Mouse (Mus musculus): ENCODE results near the gene Ppp1r35.

Ppp1r35 gene

DNA sequence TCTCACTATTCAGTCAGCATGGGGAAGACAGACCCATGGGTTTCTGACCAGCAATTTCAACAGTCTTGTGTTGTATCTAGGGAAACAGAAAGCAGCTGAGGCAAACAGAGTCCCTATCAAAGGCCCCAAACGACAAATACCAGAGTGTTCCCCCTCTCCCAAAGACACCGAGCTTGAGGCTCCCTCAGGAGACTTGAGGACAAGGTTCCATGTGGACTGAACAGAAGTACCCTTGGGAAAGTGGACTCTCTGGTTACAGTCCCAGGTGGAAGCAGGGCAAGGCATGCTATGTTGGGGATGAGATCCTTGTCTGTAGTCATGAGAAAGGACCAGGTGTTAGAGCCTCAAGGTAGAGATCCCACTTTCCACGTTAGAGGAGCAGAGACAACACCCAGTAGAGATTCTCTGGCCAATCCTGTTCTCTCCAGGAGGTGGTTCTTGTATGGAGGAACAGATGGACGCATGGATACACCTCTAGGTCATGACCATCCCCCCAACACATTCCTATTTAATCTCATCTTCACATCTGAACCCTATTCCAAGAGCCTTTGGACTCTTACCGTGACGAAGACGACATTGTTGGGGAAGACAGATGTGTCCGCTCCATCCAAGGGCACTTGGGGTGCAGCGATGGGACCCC, 5.4 kb downstream of the Ppp1r35 start:
- DNase-seq: no peak

DNA sequence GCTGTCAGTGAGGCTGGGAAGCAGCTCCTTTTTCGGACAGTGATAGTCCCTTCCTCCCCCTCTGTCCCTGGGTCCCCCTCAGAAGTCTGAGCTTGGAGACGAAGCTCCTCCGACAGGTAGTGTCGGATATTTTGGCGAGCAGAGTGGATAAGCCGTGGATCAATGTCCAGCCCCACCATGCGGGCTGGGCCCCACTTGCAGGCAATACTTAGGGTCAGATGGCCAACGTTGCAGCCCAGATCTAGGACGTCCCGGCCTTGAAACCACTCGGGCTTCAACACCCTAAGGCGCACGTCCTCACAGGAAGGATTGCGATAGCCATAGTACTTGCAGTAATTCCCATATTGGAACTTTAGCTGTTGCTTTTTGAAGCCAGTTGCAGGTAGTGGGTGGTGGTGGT, 5.9 kb downstream of the Ppp1r35 start:
- DNase-seq: no peak

DNA sequence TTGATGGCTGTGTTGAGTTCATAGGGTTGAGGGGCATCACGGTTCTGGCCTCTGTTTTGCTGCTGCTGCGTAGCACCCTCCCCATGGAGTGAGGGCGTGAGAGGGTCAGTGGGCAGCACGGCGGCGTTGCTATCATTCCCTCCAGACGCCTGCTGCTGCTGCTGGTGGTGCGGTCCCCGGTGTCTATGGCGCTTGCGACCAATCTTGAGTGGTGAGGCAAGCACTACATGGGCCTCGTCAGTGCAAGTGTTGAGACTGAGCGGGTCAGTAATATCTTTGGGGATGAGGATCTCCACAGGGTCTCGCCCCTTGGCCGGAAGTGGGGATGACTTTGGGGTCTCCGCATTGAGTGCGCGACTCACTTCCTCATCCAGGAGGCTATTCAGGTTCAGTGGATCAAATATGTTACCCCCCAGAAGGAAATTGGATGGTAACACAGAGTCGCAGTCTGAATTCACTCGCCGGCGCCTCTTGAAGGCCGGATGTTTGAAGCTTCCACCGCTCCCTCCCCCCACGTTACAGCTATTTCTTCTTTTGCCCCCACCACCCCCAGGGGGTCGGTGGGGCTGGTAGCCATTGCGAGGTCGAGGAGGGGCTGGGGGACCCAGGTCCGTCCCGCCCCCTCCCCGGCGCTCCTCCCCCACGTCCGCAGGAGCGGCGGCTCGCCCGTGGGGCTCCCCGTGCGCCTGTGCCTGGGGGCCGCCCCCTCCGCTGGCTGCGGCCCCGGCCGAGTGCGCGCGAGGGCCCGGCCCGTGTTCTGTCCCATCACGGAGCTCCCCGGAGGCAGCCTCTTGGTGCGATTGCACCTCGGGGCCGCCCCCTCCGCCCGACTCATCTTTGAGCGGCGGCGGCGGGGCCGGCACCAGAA, 6.7 kb downstream of the Ppp1r35 start:
- DNase-seq: peak; percentile 61

DNA sequence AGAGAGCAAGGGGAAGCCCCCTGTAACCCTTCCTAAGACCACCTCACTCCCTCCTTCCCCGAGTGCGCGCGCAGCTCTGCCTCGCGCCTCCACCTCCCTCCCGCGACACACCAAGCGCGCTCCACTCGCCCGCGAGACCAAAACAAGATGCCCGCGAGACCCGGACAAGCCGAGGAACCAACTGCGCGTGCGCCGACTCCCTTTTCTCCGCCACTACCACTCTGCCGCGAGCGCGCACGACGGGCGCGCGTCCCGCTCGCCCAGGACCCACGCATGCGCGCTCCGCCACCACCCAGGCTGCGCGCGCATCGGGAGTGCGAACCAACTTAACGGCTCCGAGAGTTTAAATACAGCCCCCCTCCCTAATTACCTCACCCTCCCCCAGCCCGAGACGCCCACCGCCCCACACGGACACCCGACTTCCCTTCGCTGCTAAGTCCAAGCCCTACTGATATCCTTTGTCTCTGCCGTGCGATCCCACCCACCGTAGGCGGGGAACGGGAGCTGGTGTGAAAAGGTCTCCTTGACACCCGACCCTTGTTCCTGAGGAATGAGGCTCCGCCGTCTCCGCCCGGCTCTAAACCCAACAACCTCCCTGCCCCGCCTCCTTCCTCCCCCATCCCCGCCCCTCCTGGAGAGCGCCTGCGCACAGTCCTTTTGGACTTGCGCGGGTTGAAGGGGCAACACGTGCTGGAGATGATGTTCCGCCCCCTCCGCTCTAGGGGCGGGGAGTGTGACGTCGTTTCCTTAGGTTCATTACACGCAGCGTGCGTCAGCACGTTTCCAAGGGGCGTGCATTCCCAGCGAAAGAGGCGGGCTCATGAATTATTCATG, 7.7 kb downstream of the Ppp1r35 start:
- DNase-seq: peak; percentile 99

DNA sequence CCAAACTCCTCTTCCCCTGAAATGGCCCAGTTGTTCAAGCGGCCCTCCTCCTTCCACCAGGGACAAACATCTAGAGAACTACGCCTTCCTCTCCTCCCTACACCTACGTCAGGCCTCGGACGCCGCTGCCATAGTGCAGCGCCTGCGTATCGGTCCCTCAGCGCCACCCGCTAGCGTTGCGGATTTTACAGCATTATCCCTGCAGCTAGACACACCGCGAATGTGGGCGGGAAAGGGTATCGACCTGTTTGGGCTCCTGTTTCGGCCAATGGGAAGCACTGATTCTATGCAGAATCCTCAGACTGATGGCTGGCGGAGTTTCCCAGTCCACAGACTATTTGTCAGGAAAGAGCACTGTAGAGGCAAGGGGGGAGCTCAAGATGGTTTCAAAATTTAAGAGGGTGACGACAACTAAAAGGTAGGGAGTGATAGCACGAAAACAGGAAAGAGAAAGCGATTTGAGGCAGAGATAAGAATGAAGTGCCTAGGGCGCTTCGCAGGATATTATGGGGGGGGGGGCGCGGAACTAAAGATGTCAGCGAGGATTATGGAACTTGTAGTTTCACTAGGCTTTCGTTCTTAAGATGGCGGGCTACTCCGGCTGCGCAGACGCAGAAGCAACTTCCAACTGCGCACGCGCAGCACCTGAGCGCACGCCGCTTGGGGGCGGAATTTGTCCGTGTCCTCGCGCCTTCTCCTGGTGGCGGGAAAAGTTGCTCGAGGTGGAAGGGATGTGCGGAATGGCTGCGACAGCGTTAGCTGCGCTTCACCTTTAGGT, 8.7 kb downstream of the Ppp1r35 start, which contains the start of the genes Mepce and Zcwpw1:
Gene Mepce (minus strand): TSS at position 505 of the 778 bp plus-strand sequence.
Gene Zcwpw1 (plus strand): TSS at position 648 of the 778 bp plus-strand sequence.
- DNase-seq: peak; percentile 94

DNA sequence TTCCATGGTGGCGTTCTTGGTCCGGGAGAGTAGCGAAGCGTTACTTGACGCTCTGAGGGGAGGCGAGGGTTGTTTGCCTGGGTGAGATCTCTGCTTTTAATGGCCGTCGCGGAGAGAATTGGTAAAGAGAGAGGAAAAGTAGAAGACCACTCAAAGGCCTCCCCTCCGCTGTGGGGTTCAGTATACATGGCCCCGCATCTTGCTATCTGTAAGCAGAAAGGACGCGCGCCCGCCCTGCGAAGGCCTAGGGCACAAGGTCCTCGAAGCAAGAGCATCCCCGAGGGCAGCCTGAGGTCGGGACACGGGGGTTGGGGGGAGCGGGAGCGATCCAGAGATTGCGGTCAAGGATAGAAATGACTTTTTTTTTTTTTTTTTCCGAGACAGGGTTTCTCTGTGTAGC, 9.5 kb downstream of the Ppp1r35 start:
- DNase-seq: no peak

DNA sequence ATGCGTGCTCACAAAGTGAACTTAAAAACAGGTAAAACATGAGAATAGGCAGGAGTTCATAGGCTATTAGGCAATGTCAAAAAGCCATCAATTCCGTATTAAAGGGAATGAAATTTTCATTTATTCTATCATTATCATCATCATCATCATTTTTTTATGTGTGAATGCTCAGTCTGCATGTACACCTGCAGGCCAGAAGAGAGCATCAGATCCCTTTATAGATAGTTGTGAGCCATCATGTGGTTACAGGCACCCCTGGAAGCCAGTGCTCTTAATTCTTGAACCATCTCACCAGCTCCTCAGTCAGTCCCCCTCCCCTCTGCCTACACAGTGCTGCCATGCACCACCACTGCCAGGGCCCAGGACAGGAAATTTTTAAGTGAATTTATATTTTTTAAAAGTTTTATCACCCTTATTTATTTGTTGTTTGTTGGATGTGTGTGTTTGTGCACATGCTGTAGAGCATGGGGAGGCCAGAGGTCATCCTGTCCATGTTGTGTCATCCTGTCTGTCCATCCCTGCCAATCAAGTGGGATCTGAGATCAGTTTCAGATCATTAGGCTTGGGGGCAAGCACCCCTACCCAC, 10.4 kb downstream of the Ppp1r35 start:
- DNase-seq: no peak

DNA sequence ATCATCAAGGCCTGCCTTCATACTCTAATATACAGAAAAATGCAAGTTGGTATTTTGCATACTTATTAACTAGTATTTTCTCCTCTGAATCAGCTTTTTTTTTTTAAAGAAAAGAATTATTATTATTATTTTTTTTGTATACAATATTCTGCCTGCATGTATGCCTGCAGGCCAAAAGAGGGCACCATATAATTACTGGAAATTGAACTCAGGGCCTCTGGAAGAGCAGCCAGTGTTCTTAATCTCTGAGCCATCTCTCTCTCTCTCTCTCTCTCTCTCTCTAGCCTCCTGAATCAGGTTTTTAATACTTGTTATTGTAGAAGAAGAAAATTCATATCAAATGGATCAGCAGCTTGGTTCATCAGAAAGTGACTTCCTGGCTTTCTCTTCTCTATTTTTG, 12.9 kb downstream of the Ppp1r35 start:
- DNase-seq: no peak

DNA sequence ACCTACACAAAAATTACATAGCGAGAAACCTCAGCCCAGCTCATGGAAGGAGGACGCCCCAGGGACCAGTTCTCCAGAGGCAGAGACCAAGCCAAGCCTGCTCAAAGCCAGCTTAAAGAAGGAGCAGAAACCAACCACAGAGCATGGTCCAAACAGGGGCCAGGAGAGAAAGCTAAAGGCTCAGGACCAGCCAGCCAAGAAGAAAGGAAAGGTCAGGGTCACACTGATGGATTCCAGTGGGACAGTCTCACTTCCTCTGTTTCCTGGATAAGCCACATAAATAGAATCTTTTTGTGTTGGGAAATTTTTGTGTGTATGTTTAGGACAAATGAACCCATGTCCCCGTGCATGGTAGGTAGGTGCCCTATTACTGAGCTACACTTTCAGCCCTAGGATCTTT, 18.0 kb downstream of the Ppp1r35 start:
- DNase-seq: no peak

DNA sequence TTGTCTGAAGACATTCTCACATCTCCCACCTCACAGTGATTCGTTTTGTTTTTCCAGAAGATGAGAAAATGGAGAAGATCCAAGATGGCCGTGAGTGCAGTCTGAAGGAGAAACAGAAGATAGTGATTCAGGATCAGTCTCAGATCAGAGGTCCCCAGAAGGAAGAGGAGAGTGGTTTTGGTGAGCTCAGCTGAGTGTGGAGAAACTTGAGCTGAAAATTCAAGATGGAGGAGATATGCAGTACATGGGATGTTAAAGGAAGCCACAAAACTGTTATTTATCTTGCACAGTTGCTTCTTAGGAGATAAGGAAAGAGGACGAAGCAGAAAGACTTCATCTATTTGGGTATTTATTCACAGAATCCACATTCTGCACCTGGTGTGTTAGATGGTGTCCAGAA, 22.3 kb downstream of the Ppp1r35 start:
- no peak for DNase-seq

DNA sequence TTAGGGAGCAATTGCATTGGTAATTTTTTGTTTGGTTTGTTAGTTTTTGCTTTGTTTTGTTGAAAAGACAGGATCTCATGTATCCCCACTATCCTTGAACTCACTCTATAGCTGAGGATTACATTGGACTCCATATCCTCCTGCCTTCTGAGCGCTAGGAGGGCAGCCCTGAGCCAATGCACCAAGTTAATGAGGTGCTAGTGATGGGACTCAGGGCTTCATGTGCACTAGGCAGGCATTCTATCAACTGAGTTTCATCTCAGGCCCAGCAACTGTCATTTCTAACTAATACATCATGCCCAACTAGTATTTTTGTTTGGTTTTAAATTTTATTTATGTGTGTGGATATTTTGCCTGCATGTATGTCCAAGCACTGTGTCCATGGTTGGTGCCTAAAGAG, 27.5 kb downstream of the Ppp1r35 start:
- DNase-seq: no peak

DNA sequence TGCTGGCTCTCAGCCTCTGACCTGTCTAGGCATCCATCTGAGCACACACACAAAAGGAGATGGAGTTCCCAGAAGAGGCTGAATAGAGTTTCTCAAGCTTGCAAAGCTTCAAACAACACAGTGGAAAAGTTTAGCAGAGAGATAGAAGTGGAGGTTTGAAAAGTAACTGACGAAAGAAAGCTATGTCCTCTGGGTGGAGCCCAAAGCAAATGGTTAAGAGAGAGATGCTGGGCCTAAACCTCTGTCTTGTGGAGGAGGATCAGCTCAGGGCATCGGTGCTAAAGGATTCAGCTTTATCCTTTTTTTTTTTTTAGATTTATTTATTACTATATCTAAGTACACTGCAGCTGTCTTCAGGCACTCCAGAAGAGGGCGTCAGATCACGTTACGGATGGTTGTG, 29.7 kb downstream of the Ppp1r35 start:
- no peak for DNase-seq

DNA sequence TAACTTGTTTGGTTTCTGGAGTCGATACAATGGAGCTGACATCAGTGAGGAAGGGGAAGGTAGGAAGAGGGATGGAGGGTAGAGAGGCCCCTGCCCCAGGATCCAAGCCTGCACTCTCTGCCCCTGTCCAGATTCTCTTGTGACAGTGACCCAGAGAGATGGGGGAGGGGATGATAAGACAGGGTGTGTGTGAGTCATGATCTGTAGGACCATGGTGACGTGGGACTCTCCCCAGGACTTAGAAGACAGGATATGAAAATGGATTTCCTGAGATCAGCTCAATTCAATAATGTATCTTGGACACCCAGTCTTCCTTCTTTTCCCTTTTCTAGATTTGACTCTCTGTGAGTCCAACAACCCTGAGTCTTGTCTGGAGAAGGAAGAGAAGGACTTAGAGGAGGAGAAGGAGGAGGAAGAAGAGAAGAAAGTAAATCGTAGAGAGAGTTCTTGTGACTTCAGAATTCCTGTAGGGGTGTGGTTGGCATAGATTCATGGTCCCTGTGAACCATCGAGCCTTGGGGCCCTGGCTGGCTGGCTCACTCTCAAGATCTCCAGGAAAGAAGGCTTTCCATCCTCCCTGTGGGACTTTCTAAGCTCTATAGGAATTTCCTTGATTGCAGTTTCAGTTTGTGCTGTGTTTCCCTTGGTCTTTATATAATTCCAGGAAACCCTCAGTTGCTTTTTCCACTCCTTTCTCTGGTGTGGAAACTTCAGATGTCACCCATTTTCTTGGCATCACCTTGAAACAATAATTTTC, 39.0 kb downstream of the Ppp1r35 start:
- no peak for DNase-seq

DNA sequence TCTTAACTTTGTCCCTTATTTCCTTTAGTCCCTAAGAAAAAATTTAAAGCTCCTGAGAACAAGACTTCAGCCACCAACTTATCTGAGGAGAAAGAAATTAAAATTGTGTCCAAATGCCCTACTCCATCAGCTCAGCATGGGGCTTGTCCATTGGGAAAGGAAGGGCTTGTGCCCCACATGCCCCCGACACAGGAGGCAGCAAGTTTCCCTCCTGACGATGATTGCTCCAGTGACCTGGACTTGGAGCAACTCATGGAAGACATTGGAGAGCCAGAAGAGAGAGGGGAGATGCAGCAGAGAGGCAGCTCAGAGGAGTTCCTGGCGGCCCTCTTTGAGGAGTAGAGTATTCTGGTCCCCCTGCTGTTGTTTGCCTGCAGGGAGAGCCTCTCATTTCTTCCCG, 43.5 kb downstream of the Ppp1r35 start:
- no peak for DNase-seq

DNA sequence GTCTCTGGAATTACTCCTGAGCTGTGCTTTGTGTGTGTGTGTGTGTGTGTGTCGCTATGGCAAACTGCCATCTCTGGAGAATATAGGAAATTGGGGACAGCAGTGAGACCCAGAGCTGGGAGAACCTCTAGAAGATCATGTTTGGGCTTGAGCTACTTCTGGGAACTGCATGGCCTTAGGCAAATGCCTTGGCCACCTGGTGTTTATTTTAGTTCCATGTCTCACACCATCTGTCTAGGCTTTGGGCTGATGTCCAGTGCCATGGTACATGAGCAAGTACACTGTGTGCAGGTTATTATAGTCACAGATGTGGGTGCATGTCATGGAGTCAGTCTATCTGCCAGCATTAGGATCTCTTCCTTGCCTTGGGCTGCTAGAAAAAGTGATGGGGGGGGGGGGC, 44.0 kb downstream of the Ppp1r35 start:
- DNase-seq: no peak

DNA sequence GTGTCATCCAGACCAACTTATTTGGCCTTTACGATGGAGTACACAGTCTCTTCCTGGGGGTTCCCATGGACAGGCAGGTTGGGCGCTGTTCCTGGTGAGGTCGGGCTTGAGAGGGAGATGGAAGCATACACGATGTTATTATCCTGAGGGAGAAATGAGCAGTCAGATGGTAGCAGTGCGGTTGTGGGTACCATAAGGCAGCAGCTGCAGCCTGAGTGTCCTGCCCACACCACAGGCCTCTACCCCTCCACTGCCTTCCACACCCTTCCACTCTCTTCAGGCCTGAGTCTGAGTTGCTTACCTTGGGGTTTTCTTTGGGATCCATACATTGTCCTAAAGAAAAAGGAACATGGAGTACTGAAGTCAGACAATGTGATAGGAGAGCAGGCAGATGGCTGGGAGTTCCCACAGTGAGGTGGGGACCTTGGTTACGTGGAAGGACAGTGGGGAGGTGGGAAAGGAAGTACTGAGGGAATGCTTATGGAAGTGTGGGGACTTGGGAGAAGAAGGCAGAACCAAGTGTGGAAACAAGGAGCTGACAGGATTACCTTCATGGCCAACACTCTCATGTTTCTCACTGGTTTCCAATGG, 44.9 kb downstream of the Ppp1r35 start:
- DNase-seq: no peak

DNA sequence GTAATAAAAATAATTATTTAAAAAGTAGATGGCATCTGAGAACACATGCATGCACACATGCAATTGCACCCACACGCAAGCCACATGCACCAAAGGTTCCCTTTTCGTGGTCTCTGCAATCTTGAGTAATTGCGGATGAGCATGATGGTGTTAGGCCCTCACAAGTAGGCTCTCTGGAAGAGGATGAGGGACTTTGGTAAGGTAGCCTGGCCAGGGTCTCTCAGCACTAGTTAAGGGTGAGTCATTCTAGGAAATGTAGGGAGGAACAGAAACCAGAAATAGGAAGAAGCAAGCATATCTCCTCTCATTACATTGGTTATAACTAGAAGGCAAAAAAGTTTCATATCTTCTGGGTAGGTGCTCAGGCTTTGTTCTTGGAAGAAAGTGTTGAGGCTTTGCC, 46.4 kb downstream of the Ppp1r35 start:
- no peak for DNase-seq

DNA sequence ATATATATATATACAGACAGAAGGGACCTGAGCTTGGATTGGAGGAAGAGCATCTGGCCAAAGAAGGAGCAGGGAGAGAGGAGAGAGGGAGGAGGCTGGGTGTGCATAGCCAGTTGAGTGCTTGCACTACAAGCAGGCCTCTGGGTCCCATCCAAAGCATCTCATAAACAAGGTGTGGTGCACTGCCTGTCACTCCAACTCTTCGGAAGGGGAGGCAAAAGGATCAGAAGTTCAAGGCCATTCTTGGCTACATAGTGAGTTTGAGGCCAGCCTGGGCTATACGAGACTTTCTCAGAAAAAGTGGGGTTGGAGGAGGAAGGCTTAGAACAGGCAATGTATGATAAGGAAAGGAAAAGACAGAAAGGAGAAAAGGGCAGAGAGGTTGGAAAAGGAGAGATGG, 47.3 kb downstream of the Ppp1r35 start:
- no peak for DNase-seq

DNA sequence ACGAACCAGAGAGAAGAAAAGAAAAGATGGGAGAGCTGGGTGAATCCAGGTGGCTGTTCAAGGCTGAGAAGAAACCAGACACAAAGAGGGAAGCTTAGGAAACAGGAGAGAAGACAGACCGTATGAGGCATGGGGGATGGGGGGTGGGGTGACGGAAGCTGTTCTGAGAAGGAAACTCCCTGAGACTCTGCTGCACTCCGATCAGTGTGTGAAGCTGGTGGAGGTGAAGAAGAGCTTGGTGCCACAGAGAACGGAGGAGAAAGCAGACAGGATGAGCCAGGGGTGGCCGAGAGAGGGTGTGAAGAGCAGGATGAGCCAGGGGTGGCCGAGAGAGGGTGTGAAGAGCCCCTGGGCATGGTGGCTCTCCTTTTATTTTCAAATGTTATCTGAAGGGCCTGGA, 47.8 kb downstream of the Ppp1r35 start:
- no peak for DNase-seq

DNA sequence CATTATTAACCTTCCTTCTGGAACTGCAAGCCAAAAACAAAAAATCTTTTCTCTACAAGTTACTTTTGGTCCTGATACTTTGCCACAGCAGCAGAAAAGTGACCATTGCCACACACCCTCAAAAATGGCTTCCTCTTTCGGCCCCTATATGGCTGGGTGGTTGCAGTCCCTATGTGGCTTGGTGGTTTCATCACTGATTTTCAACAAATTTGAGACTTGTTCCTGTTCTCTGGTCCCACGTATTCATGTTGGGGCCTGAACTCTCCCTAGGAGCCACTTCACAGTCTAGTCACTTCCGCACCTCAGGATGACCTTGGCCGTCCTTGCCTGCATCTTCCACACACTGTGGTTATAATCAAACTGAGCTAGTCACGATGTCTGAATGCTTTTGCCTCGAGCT, 50.0 kb downstream of the Ppp1r35 start:
- DNase-seq: no peak
